Mouse (Mus musculus) layer of hippocampus, adult 8-10 months (tissue): ENCODE results near the gene Usp45. TPM values are rescaled to one million over a fixed set of nuclear protein-coding genes. Genes with fewer than 3 reads are reported as not detected.
A peak's percentile ranks its signal among the peaks of the same experiment; 100 is the strongest.
"Not testable (repeated sequence)": the region's sequence is repeated elsewhere in the genome, so short reads cannot be mapped to it uniquely, and the experiment has no call there.

Source experiments
- DNase-seq, 2 experiments: peaks; one replicate each; pipeline ENCODE4 v3.0.0; 2022; ENCODE audit warnings: low spot score in 2 of 2
- total RNA-seq, 4 experiments: library from RNA; stranded (reverse); gene quantifications; 2 replicates each; pipeline ENCODE4 v1.2.4; 2022

Gene Usp45
- total RNA-seq = 10 to 100 TPM; 47.1 to 64.1 (median 54.4) TPM

GRCm38 (mm10) chr4:21766863-21767304 is at the start of gene Usp45, which contains the start of gene Tstd3:
TSS of gene Usp45 (plus strand) at chr4:21767156.
TSS of gene Tstd3 (minus strand) at chr4:21767212.
- DNase-seq = peak; percentile 79 to 89

- DNase-seq = no peak
Observed at GRCm38 (mm10) chr4:21722752-21723334, 44.1 kb upstream of the Usp45 start.

DNA sequence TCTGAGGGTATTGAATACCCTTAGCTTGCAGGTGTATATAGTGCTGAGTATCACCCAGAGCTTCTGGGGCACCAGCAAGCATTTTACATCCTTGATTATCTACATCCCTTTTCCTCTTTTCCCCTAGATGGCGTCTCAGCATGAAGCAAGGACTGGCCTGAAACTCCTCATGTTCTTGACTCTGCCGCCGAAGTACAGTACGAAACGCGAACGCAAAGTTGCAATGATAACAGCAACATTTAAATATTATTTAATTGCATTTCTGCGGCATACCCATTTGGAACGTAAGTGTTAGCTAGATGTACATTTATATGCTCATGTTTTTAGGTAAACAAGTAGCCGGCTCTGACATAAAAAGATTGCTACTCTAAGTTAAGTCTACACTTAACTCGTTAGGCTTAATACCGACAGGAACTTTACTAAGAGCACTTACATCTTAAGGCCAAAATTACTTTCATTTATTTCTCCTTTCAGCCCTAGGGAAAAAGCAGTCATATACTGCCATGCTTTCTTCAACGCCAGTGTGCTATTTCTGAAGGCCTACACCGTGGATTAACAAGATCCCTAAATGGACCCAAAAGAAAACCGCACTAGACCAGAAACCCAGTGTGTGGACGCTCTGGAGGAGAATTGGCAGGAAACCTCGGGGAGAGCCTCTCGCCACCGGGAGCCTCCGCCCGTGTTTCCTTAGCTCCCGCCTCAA is 39.9 kb upstream of the Usp45 start:
- DNase-seq = peak; percentile 24 to 32

DNA sequence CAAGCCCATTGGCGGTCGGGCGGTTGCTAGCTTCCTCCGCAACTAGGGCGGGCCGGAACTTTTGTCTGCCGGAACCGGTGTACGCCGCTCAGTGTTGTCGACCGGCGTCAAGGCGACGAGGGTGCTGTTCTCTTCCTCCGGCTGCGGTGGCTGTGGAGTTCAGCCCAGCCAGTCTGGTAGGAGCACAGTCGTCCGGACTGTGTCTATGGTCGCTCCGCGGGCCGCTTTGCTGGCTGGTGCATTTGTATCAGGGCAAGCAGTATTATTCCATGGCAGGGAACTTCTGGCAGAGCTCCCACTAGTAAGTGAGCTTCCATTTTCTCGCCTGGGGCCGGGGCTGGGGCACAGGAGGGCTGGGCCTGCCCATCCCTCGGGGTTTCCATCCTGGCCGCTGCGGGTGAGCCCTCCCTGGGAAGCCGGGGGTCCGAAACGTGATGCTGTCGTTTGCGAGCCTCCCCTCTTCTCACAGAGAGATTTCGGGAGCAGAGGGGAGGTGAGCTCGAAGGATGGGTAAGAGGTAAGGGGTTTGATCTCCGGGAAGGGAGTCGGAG is 39.3 kb upstream of the Usp45 start, which contains the start of gene Ccnc:
TSS of gene Ccnc (plus strand) at position 87 of the 551 bp plus-strand sequence.
- DNase-seq = peak; percentile 81 to 88

DNA sequence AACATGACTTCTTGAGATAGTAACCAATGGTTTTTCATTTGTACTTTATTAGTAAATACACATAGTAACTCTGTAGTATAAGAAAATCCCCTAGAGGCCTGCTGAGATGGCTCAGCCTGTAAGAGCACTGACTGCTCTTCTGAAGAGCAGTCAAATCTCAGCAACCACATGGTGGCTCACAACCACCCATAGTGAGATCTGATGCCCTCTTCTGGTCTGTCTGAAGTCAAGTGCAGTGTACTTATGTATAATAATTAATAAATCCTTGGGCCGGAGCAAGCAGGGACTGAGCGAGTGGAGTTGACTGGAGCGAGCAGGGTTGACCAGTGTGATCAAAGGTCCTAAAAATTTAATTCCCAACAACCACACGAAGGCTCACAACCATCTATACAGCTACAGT is 27.8 kb upstream of the Usp45 start:
- no peak for DNase-seq

DNA sequence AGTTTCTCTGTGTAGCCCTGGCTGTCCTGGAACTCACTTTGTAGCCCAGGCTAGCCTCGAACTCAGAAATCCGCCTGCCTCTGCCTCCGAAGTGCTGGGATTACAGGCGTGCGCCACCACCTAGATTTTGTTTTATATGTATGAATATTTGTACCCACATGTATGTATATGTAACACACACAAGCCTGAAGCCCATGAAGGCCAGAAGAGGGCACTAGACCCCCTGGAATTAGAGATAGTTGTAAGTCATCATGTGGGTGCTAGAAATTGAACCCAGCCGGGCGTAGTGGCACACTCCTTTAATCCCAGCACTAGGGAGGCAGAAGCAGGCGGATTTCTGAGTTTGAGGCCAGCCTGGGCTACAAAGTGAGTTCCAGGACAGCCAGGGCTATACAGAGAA is 22.8 kb upstream of the Usp45 start:
- DNase-seq = not testable (repeated sequence)

DNA sequence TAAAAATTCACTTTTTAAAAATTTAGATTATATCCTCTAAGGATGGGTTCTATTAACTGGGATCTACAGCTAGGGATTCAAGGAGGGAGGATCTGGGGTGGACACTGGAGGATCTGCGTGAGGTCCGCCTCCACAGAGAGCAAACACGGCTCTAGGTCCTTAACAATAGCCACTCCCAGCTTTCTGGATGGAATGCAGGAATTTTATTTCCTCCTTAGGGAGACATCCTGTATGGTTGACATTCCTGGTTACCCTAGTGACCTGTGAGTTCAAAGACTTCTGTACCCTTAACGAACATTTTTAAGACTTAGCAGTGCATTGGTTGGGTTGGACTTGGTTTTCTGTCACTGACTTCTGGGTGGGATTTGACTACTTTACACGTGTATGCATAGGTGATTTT is 21.2 kb upstream of the Usp45 start:
- no peak for DNase-seq

DNA sequence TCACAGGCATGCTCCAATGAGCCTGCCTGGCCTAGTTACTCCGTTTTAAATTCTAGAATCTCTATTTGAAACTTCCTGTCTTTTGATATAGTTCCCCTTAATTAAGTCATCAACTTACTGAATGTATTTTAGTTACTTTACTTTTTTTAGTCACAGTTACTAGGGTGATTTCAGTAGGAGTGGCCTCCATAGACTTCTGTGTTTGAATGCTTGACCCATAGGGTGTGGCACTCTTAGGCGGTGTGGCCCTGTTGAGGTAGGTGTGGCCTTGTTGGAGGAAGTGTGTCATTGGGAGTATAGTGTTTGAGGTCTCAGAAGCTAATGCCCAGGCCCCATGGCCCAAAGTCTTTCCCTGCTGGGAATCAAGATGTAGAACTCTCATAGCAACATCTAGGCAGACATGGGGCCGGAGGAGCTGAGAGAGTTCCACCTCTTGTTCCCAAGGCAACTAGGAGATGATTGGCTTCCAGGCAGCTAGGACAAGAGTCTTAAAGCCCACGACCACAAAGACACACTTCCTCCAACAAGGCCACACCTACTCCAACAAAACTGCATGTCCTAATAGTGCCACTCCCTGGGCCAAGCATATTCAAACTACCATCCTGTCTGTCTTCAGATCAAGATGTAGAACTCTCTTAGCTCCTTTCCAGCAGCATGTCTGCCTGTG is 11.7 kb upstream of the Usp45 start:
- DNase-seq = no peak

- DNase-seq = no peak
Observed at GRCm38 (mm10) chr4:21758860-21759259, 8.1 kb upstream of the Usp45 start.

DNA sequence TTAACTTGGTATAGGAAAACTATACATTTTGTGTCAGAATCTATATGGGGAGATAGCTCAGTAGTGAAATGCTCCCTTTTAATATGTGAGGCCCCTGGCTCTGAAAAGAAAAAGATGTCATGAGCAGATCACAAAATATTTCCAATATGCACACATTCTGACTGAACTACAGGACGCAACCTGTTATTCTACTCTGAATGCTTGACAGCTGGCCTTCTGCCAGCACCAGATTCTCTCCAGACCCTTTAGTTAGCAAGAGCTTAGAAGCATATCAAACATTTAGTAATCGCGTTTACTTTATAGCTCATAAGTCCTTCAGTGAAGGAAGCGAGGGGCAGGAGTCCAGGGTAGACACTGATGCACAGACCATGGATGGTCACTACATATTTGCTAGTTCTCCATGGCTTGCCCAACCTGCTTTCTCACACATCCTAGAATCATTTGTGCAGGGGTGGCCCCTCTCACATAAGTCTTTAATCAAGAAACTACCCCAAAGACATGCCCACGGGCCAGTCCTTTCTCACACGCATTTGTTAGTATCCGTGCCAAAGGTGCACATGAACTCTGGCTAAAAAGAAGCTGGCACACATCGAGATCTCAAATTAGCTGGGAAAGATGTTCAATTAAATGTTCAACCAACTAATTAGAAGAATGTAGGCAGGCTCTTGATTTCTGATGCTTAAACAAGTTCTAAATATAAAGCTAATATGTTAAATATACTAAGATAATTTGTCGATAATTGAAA is 5.4 kb upstream of the Usp45 start:
- DNase-seq = peak; percentile 23 to 49

GRCm38 (mm10) chr4:21763827-21764226 is 3.1 kb upstream of the Usp45 start:
- no peak for DNase-seq

- DNase-seq = no peak
Observed at GRCm38 (mm10) chr4:21766171-21766862, 639 bp upstream of the Usp45 start.

DNA sequence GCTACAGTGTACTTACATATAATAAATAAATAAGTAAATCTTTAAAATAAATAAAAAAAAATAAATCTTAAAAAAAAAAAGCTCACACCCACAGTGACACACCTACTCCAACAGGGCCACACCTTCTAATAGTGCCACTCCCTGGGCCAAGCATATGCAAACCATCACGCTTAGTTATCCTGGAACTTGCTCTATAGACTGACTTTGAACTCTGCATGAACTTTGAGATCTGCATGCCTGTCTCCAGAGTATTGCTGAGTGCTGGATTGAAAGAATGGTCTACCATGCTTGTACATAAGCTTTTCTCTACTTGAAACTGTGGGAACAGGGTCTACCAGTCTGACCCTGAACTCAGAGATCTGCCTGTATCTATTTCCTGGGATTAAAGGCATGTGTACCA is 4.1 kb downstream of the Usp45 start:
- no peak for DNase-seq

DNA sequence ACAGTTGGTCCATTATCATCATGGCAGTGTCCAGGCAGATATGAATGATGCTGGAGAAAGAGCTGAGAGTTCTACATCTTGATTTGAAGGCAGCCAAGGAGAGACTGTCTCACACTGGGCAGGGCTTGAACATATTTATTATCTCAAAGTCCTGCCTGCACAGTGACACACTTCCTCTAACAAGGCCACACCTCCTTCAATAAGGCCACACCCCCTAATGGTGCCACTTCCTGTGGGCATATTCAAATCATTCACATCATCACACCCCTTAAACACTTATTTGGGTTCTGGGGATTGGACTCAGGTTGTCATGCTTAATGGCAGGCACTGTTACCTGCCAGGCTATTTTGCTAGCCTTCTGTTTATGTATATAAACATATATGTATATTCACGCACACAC is 5.3 kb downstream of the Usp45 start:
- no peak for DNase-seq

- peak; percentile 82 to 87 for DNase-seq
Observed at GRCm38 (mm10) chr4:21776091-21776945, 9.4 kb downstream of the Usp45 start.

DNA sequence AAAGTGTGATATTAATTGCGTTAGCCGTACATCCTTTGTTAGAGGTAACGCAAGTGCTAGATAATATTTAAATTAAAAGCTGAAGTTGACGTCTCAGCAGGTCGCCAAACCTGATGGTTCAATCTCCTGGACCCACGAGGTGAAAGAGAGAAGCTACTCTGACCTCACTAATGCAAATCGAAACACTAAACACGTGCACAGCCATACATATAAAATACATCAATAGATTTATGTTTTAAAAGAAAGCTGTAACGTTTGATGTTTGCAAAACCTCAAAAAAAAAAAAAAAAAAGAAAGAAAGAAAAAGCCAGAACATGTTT is 9.9 kb downstream of the Usp45 start:
- no peak for DNase-seq

DNA sequence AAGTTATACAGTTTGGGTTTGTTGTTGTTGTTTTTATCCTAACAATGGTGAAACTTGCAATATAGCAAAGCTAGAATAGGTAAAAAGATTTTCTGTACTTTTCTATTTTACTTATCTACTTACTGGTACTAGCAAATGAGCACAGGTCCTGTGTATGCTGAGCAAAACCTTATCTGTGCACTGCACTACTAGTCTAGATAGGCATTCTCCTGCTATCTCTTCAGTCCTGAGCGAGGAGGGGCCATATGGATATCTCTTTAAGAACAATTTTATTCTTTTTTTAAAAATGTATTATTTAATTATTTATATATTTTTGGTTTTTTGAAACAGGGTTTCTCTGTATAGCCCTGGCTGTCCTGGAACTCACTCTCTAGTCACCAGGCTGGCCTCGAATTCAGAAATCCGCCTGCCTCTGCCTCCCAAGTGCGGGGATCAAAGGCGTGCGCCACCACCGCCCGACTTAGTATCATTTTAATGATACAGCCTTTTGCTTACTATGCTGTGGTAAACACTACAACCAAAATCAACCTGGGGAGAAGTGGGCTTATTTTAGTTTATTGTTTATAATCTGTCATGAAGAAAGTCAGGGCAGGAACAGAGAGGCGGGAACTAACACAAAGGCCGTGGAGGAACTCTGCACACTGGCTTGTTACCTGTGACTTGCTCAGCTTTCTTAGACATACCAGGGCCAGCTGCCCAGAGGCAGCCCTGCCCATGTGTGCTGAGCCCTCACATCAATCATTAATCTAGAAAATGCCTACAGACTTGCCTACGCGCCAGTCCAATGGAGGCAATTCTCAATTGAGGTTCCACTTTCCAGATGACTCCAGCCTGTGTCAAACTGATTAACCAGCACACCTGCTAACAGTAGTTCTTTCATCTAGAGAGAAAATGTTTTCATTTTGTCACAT is 14.1 kb downstream of the Usp45 start:
- DNase-seq = no peak

- DNase-seq = no peak
Observed at GRCm38 (mm10) chr4:21786268-21786667, 19.3 kb downstream of the Usp45 start.

DNA sequence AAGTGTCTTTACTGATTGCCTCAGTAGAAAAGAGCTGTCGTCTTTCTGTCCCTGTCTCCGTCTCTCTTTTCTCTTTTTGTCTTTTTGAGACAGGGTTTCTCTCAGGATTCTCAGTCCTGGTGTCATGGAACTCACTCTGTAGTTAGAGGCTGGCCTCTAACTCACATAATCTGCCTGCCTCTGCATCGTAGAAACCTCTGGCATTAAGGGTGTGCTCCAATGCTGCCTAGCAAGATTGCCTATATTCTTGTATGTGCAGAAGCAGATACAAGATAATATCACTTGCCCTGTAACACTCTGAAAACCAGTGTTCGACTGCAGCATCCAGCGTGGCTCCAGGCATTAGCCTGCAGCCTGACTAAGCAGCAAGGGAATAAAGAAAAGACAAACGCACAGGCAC is 21.9 kb downstream of the Usp45 start:
- no peak for DNase-seq
